Mouse (Mus musculus) adrenal gland, adult (tissue): ENCODE data around the gene Tada2b.

Experiments
- DNase-seq, 2 experiments: peaks; one replicate each; pipeline ENCODE4 v3.0.0; 2022 to 2023; ENCODE audit warnings: low spot score in 1 of 2; ENCODE audit not compliant: inconsistent age in 2 of 2

The Tada2b gene

DNA sequence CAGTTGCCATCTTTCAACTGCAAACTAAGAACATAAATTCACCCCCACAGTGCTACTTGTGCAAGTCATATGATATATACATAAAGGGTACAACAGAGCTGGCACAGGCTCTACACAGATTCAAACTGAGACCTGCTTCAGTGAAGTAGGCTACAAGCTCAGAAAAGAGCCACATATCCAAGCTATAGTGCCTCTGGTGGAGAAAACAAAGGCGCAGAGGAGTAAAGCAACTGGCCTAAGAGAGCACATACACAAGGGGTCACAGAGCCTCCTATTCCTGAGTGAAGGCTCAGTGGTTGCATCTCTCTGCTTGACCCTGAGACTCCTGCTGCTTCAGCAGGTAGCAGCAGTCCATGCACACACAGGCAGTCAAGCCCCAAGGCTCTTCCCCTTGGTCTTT, 3.0 kb downstream of the Tada2b start:
- no peak for DNase-seq

DNA sequence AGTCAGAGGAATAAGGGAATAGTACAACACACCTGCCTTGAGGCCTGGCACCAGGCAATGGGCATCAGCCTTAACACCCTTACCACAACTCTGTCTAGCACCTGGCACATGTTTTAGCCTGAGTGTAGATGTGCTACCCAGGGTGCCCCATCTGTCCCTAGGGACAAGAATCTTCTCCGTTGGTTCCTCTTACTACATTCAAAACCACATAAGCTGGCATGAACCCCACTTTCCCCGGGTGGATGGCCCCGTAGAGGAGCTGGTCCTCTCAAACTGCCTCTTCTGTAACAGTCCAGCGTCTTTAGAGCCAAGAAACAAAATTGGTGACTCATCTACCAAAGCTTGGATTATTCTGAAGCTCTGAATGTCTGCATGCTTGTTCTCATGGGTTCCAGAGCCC, 3.7 kb downstream of the Tada2b start:
- no peak for DNase-seq

DNA sequence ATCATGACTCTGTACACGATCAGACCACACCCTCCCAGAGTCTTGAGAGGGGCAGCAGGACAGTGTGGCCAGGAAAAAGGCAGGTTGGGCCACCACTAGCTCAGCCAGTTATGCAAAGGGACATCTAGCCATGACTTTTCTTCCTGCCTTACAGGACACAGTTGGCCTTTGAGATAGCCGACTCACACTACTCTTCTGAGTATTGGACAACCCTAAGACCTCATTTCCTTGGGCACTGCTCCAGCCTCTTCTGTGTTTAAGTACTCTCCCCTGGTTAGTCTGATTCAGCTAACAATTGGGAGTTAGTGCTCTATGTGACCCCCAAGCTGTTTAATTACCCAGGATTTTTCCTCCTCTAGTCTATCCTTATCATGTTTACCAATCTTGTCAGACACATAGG, 4.3 kb downstream of the Tada2b start:
- DNase-seq, result peak in 1 of 2 experiments; percentile 62

DNA sequence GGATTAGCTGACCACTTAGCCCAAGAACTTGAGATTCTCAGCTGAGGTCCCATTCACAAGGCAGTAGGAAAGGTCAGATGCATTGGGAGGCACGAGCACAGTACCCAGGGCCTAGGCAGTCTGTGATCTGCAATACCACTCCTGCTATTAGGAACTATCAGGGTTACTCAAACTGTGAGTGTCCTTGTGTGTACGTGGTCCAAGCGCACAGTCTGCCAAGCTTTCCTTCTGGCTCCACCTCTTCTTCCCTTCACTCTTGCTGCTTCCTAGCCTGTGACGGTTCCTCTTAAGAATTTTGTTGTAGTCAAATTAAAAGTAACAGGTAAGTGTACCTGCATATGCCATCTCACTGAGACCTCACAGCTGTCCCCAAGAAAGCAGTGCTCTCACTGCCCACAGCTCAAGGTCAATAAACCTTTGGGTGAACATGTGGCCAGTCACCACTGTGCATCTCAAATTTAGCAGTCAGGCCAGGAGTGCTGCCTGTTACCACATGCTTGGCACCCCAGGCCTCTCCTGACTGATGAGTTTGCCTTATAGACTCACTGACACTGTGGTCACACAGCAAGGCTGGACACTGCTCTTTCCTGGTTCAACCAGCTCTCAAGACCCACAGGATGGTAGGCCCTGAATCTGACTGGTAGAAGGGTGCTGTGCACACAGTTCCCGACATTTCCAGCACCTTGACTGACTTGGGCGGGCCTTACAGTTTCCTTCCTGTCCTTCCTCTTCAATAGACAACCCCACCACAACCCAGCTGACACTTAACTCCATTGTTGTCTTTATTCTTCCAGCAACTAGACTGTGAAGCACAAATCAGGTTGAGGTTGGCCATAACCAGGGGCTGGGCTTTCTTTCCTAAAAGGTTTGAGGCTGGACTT, 5.3 kb downstream of the Tada2b start:
- peak; percentile 57 to 82 for DNase-seq

DNA sequence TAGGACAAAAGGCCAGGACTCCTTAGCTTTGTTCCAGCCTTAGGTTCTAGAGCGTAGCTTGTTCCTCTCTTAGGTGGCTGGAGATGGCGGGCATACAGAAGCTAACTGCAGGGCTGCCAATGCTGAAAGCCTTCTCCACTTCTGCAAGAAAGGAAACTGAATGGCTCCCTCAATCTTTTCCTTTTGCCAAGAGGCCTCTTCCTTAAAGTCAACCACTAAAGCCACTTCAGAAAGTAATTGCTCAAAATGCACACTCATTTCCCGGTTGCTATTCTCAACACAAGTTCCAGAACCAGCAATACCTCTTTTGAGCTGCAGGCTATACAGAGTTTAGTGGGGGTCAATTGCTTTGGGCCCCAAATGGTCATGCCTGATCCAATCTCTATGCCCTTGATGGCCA, 6.6 kb downstream of the Tada2b start:
- no peak for DNase-seq

DNA sequence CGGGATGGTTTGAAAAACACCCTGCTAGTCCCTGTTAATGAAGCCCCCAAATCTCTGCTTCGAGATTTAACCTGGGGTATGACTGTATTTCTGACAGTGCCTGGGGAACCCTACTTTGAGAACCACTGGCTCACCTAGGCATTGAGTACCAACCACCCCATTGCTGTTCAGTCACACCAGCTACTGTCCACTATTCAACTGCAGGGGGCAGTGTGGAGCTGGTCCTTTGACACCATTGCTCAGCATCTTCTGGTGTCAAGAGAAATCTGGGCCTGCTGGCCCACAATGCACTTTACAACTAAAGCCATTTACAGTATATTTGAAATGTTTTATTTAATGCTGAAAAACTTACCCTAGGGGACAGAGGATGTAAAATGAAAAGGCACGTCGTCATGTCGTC, 9.8 kb downstream of the Tada2b start:
- DNase-seq, result peak; percentile 64 to 87

DNA sequence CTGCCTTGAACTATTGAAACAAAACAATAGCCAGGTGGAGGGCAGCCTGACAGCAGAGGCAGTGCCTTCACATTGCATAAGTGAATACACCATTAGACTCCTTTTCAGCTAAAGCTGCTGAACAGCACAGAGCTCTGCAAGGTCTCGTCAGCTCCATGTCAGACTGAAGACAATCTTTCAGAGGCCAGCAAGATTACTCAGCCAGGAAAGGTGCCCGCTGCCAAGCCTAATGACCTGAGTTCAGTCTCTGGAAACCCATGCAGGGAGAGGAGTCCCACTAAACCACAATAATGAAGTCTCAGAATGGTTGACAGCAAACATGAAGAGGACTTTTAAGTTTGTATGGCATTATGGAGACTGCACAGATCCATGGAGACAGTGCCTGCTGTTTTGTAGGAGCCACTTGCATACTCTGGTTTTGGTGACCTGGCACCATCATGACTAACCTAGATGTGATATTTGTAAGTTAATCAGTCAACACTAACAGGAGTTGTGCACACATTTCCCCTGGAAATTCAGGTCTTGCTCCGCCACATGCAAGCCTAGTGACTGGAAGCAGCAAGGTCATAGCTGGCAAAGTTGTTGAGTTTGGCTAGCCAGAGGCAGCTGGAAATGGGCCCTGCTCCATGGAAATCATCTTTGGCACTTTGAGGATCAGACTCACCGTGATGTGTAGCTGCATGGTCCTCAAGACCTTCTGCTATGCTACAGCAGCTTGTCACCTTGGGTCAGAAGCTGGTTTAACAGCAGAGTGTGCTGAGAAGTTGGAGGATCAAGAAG, 11.0 kb downstream of the Tada2b start:
- peak in 1 of 2 experiments; percentile 75 for DNase-seq

DNA sequence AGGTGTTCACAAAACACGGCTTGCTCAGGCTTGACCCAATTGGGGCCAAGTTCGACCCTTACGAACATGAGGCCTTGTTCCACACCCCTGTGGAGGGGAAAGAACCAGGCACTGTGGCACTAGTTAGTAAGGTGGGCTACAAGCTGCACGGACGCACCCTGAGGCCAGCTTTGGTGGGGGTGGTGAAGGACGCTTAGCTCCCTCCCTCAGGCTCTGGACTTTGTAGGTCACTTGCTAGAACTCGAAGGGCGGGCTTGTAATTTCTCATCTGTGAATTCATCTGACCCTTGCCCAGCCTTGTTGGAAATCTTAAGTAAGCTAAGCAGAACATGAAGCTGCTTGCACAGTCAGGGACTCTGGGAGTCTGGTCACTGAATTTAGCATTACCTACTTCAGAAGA, 12.9 kb downstream of the Tada2b start:
- no peak for DNase-seq

DNA sequence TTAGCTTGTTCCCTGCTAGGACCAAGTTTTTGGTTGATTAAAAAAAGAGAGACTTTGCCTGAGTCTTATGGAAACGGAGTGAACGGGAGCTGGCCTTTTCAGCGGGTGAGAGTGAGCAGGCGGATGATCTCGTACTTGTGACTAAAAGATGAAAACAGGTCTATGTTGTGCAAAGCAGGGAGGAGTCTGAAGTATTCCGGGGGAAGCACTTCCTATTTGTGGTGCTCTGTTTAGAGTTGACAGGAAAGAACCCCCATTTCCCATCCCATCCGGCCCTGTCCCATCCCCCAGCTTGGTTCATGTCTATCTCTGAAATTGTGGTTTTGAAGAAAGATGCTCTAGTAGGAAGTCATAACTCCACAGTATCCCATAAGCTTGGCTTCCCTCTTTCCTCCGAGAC, 18.2 kb downstream of the Tada2b start:
- peak in 1 of 2 experiments; percentile 62 for DNase-seq

DNA sequence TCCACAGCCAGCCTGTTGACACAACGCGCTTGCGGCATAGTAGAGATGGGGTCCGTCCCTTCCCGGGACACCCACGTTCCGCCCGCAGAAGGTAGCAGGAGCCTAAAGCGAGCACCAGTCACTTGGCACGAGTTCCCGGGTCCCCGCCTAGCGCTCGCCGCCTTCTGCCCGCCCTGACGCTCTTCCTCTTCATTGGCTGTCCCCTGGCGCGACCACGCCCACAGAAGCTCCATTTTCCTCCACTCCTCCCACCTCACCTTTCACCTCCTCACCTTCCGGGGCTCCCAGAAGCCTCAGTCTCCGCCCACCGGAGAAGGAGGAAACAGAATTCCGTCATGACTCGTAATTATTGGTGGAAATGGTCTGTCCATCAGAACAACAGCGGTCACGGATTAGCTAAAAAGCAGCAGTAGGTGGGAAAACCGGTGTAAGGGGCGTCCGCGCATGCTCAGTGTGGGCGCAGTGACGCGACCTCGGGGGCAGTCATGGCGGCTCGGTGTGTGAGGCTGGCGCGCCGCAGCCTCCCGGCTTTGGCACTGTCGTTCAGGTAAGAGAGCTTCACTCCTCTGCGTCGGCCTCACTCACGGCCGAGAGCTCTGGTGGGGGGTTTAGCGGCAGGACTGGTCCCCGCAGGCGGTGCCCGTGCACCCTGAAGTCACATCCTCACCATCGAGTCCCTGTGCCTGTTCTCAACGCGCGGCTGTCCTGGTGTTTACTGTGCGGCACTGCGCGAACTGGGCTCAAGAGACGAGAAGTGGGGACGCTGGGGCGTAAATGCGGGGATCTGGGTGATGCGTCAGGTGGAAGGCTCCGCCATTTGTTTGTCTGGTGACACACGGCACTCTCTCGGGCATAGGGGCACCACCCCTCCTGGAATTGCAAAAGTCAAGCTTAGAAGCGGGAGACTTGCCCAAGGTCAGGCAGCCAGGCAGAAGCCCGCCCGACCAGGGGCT, 19.1 kb downstream of the Tada2b start, which contains the start of gene Grpel1:
Gene Grpel1, plus strand, starts transcription at position 290 of the 953 bp plus-strand sequence.
- peak; percentile 99 for DNase-seq

DNA sequence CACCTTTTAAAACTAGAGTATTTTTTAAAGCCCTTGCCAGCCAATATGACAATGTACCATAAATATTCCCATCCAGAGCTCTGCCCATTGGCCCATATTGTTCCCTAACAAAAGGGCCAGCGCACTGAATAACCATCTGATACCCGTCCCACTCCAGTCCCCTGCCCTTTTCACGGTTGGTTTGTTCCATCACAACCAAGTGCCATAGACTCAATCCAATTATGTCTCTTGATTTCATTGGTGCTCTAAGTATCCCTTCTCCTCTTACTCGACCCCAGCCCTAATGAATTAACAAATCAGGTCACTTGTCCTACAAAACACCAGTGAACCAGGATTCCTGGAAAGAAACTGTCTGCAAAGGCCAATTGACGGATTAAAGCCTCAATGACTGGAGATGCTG, 20.7 kb downstream of the Tada2b start:
- peak in 1 of 2 experiments; percentile 41 for DNase-seq

DNA sequence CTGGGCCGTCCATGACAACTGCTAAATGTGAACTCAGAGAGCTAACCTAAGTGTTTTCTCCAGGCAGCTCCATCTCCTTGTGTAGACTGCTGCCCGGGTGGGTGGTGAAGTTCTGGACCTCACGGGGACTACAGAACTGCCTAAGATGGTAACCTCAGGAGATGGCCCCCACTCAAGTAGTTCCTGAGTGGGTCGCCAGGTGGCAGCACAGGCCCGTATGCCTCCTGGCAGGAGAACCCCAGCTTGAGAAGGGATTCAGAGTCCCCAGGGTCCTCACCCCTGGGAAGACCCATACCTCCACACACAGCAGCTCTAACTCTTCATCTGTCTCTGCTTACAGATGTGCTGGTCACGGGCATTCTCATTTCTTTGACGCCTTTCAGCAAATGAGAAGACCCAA, 21.3 kb downstream of the Tada2b start:
- peak; percentile 77 to 94 for DNase-seq

DNA sequence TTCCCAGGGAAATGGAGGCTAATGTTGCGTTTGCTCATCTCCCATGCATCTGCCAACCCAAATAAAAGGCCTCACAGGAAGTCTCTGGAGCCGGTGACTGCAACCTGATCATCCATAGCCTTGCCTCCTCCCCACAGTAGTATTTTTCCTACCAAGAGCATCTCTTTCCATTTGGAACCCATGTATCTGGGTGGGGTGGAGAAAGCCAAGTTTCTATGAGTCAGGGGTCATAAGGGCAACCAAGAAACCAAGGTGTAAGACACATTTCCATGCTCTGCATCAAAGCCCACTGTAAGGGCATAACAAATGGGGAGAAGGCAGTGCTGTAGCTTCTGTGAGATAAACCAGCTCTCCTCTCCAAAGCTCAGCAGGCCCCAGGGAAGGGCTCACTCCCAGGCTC, 22.9 kb downstream of the Tada2b start:
- DNase-seq, result no peak

DNA sequence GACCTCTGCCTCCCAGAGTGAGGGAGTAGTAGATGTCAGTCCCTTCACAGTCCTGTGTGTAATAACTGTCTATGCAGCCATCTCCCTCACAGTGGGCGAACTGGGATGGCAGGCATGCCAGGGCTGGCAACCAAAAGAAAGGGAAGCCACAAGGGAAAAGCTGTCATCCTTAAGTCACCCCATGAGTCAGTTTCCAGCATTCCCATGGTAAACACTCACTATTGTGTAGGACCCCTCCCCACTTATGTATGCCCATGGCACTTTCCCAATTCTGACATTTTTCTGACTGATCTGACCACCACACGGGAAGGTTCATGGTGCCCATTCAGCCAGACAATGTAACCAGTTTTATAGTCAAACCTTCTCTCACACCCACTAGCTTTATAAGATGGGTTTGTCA, 23.4 kb downstream of the Tada2b start:
- no peak for DNase-seq

DNA sequence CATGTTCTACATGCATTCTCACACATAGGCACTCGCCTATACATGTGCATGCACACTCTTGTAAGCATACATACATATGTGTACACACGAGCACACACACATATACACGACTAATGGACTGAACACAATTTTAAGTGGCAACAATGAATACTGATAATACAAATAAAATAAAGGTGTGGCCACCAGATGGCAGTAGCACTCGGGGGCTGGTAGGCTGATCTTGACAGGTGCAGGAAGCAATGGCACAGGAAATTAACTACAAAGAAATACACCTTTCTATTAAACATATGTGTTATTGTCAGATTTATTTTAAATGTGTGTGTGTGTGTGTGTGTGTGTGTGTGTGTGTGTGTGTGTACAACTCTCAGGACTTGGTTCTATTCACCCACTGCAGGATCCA, 25.2 kb downstream of the Tada2b start:
- peak in 1 of 2 experiments; percentile 84 for DNase-seq

DNA sequence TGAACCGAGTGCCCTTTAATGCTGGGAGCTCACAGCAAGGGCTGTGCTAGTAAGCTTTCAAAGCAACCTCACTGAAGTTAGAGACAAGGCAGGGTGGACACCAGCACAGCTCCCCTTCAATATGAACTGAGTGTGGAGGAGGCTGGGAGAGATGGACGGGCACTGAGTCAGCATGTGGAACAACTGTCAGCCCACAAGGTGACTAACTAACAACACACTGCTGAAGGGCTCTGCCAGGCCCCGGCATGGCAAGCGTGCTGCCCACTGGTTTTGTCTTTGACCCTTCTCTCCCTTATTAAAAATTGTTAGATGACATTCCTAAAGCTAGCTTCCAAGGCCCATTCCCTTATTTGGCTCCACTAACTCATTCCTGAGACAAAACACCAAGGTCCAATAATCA, 26.4 kb downstream of the Tada2b start:
- peak in 1 of 2 experiments; percentile 75 for DNase-seq

DNA sequence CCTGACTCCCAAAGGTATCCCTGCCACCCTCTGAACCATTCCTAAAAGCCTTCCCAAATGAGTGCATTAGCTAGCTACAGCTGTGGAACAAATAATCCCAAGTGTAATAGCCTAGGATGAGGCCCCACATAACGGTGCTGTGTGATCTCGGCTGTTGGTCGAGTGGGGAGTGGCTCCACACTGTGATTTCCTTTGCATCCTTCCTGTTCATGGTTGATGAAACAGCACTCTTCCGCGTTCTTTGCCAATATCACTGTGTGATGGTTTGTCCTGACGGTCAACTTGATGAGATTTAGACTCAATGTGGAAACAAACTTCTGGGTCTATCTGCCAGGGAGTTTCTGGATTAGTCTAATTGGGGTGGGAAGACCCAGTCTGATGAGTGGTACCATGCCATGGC, 31.3 kb downstream of the Tada2b start:
- DNase-seq, result no peak

DNA sequence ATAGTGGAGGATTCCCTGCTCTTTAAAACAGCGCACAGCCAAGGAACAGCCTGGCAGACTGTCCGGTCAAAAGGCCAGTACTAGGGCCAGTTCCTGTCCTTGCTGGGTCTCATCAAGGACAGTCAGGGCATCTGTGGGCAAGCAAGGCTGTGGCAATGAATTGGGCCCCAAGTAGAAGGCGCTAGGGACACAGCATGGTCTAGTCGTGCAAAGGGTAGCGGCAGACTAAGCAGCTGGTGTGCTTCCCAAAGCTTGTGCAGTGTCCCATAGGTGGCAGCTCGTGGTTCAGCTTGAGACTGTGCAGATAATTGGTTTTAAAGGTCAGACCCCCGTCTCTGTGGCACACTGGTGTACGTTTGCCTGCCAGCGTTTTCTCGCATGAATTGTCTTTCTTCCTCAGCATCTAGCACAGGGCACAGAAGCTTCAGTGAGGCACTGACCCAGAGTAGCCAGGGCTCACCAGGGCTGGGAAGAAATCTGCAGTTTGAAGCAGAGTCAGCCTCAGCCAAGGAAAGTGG, 32.2 kb downstream of the Tada2b start:
- peak in 1 of 2 experiments; percentile 69 for DNase-seq

DNA sequence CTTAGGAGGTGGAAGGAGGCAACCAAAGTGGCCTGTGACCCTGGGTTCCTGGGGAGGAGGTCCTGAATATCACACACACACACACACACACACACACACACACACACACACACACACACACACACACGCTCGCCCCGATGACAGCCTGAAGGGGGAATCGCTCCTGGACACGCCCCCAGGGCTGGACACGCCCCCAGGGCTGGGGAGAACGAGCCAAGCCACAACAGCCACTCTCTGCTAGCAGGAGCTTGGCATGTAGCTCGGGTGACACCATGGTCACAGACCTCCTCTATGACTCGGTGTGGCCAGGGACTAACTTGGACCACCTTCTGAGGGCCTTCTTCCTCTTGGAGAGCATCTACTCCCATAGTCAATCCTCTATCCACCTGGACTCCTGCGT, 33.0 kb downstream of the Tada2b start:
- peak in 1 of 2 experiments; percentile 53 for DNase-seq

DNA sequence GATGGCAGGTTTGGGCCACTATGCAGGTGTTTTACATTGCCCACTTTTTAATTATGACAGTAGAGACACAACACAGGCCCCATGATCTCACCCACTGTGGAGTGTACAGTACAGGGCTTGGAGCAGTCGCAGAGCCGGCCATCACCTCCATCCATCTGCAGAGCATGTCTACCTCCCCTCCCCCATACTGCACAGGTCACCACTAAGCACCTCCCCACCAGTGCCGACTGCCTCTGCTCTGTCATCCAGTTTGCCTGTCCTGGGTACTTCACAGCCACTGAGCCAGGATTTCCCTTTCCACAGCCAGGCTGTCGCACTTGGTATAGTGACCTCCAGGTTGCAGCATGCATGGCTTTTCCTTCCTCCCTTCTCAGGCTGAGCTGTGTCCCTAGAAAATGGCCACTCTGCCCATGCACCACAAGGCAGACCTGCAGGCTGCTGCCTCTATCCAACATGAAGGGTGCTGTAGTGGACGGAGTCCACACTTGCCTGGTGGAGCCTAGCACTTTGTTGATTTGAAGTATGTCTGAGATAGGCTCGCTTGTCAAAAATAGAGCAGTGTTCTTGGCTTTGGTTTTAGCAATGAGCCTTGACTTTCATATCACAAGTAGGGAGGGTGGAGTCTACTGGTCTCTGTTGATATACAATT, 34.3 kb downstream of the Tada2b start:
- peak; percentile 39 to 83 for DNase-seq
